Mouse (Mus musculus) megakaryocyte, embryonic 14.5 days (primary cell): Measurements from ENCODE around the gene Chn1.

Experiments
- FLI1 ChIP-seq: IDR thresholded peaks from 2 replicates; pipeline ENCODE4 v1.6.1; 2012; ENCODE audit warnings: low read length, inconsistent platforms, mixed read lengths
- GATA1 ChIP-seq: IDR thresholded peaks from 3 replicates; pipeline ENCODE4 v1.6.1; 2012; ENCODE audit warnings: mixed read lengths, low read length, inconsistent platforms, borderline replicate concordance

GRCm38 (mm10) chr2:73631816-73632215, 143.3 kb downstream of the Chn1 start:
- TF ChIP-seq GATA1 (no peak), FLI1 (no peak)
